Mouse (Mus musculus): Measurements from ENCODE around the gene Gpr132. TPM values are rescaled to one million over a fixed set of nuclear protein-coding genes. Genes with fewer than 3 reads are reported as not detected.
"Not testable (repeated sequence)": the region's sequence is repeated elsewhere in the genome, so short reads cannot be mapped to it uniquely, and the experiment has no call there.

Gpr132 gene
- total and polyA plus RNA-seq, 3 experiments: 5.4 to 6.5 TPM; not detected in 1

DNA sequence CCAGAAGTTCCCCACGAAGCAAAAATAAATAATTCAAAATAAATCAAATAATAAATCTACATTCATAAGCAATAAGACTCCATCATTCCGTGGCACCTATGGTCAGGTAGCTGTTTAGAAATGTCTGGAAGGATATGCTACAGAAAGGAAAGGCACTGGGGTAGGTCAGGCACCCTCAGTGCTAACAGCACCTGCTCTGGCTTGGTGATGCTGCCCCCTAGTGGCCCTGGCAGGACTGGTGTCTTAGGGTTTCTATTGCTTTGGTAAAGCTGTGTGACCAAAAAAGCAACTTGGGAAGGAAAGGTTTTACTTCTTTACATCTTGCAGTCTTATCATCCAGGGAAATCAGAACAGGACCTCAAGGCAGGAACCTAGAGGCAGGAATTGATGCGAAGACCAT, 24.2 kb downstream of the Gpr132 start:
- H3K4me3 ChIP-seq (ENCODE audit: control insufficient read depth in 1 of 2, insufficient read depth in 1 of 2, low read depth in 2 of 2, low read length in 2 of 2): no peak overlapping the region
- H3K9ac ChIP-seq (ENCODE audit: control insufficient read depth, low read depth, low read length, poor library complexity, severe bottlenecking): no peak overlapping the region
- peak; percentile 95 for DNase-seq (ENCODE audit: low read depth, low spot score)
- no peaks in the 10 kb centered on the region for H3K27me3 ChIP-seq (ENCODE audit: control insufficient read depth in 1 of 2, insufficient read depth in 2 of 2, low read length in 2 of 2)
- H3K36me3 ChIP-seq (ENCODE audit: control insufficient read depth in 1 of 2, insufficient read depth in 2 of 2, low read length in 2 of 2): no peaks in the 10 kb centered on the region
- no peak overlapping the region for H3K27ac ChIP-seq (ENCODE audit: control insufficient read depth, low read depth, low read length)
- H3K4me1 ChIP-seq (ENCODE audit: control insufficient read depth in 1 of 2, insufficient read depth in 2 of 2, low read length in 2 of 2): no peaks in the 10 kb centered on the region
- TF ChIP-seq USF2 (IDR thresholded peaks at IDR 0.05; ENCODE audit: borderline replicate concordance in 1 of 2, insufficient read depth in 1 of 2, low read depth in 1 of 2, low read length in 2 of 2): no peak
- peak; percentile 82 for TF ChIP-seq SIN3A (IDR thresholded peaks at IDR 0.05; ENCODE audit: low read length)
- TF ChIP-seq TAL1 (IDR thresholded peaks at IDR 0.05; ENCODE audit: low read length): no peak
- peak; percentile 92; the same call in 1 of the 2 replicates for TF ChIP-seq MAZ (IDR thresholded peaks at IDR 0.05; ENCODE audit: low read depth, low read length)
- peak; percentile 87 for TF ChIP-seq MYC (IDR thresholded peaks at IDR 0.05; ENCODE audit: low read depth, low read length)
- TF ChIP-seq JUND (IDR thresholded peaks at IDR 0.05; ENCODE audit: low read depth, low read length): peak; percentile 78
- TF ChIP-seq NRF1 (IDR thresholded peaks at IDR 0.05; ENCODE audit: insufficient read depth, low read depth, low read length, poor library complexity, severe bottlenecking): 0 out of 2 replicates have a peak, but pooled peaks have one; percentile 12
- TF ChIP-seq SMC3 (IDR thresholded peaks at IDR 0.05; ENCODE audit: low read depth, low read length): peak; percentile 100
- peak; percentile 73; the same call in 1 of the 2 replicates for TF ChIP-seq BHLHE40 (IDR thresholded peaks at IDR 0.05; ENCODE audit: borderline replicate concordance, low read depth, low read length)
- TF ChIP-seq ZC3H11A (IDR thresholded peaks at IDR 0.05; ENCODE audit: low read depth, low read length): peak; percentile 100
- TF ChIP-seq CTCF (IDR thresholded peaks at IDR 0.05 in 2 of 3, conservative IDR thresholded peaks at IDR 0.05 in 1 of 3; ENCODE audit: control insufficient read depth in 1 of 3, insufficient read depth in 1 of 3, low read depth in 2 of 3, low read length in 3 of 3, poor library complexity in 1 of 3, severe bottlenecking in 1 of 3): peak in 2 of 3 experiments; percentile 100; a peak in 5 of 6 replicates
- TF ChIP-seq HCFC1 (IDR thresholded peaks at IDR 0.05; ENCODE audit: low read depth, low read length): peak; percentile 60
- peak; percentile 57 for TF ChIP-seq ELF1 (IDR thresholded peaks at IDR 0.05; ENCODE audit: low read depth, low read length)
- peak; percentile 78 for TF ChIP-seq ZNF384 (IDR thresholded peaks at IDR 0.05; ENCODE audit: low read depth, low read length)
- peak; percentile 37; the same call in 1 of the 2 replicates for TF ChIP-seq MAX (IDR thresholded peaks at IDR 0.05; ENCODE audit: low read length)
- TF ChIP-seq MXI1 (IDR thresholded peaks at IDR 0.05; ENCODE audit: low read depth, low read length): no peak
- no peak for TF ChIP-seq POLR2A (IDR thresholded peaks at IDR 0.05; ENCODE audit: control insufficient read depth in 1 of 2, insufficient read depth in 1 of 2, low read depth in 1 of 2, low read length in 2 of 2, poor library complexity in 1 of 2)
- TF ChIP-seq GATA1 (IDR thresholded peaks at IDR 0.05; ENCODE audit: low read depth, low read length): peak; percentile 55; the same call in 1 of the 2 replicates
- H3K79me2 ChIP-seq (ENCODE audit: control insufficient read depth, insufficient read depth, low read length, poor library complexity): no peaks in the 10 kb centered on the region
- H3K9me3 ChIP-seq (replicated peaks; ENCODE audit: insufficient read depth, low read length): 0 out of 2 replicates have a peak, but pooled peaks cover 2% of the 10 kb centered on the region

DNA sequence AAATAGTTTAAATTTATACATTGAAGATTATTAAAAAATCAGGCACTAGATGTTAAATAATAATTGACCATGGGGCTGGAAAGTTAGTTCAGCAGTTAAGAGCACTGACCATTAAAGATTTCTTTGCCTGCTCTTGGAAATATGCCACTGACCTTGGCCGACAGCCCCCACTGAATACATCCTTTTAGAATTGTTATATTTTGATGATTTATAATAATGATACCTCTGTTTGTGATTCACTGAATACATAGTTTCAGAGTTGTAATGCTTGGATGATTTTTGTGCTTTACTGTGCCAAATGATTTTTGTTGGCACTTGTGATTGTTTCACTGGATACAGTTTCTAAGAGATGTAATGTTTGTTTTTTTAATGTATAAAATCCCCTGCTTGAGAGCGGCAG, 25.9 kb downstream of the Gpr132 start:
- H3K79me2 ChIP-seq (ENCODE audit: control insufficient read depth, insufficient read depth, low read length, poor library complexity); H3K9ac ChIP-seq (ENCODE audit: control insufficient read depth, low read depth, low read length, poor library complexity, severe bottlenecking); H3K4me1 ChIP-seq (ENCODE audit: control insufficient read depth in 1 of 2, insufficient read depth in 2 of 2, low read length in 2 of 2); DNase-seq (ENCODE audit: low read depth, low spot score); H3K27me3 ChIP-seq (ENCODE audit: control insufficient read depth in 1 of 2, insufficient read depth in 2 of 2, low read length in 2 of 2); H3K27ac ChIP-seq (ENCODE audit: control insufficient read depth, low read depth, low read length); H3K4me3 ChIP-seq (ENCODE audit: control insufficient read depth in 1 of 2, insufficient read depth in 1 of 2, low read depth in 2 of 2, low read length in 2 of 2); H3K36me3 ChIP-seq (ENCODE audit: control insufficient read depth in 1 of 2, insufficient read depth in 2 of 2, low read length in 2 of 2); H3K9me3 ChIP-seq (replicated peaks; ENCODE audit: insufficient read depth, low read length): not testable (repeated sequence)

Measured in MEL (cell line).